Mouse (Mus musculus) erythroblast, embryonic 14.5 days (primary cell): ENCODE data around the gene Pkig.

Source experiments
- GATA1 ChIP-seq: IDR thresholded peaks from 2 replicates; pipeline ENCODE4 v1.6.1; 2012; ENCODE audit warnings: low read length, inconsistent platforms, mixed read lengths
- TAL1 ChIP-seq: IDR thresholded peaks from 3 replicates; pipeline ENCODE4 v1.6.1; 2012; ENCODE audit warnings: low read length, inconsistent platforms, mixed read lengths

DNA sequence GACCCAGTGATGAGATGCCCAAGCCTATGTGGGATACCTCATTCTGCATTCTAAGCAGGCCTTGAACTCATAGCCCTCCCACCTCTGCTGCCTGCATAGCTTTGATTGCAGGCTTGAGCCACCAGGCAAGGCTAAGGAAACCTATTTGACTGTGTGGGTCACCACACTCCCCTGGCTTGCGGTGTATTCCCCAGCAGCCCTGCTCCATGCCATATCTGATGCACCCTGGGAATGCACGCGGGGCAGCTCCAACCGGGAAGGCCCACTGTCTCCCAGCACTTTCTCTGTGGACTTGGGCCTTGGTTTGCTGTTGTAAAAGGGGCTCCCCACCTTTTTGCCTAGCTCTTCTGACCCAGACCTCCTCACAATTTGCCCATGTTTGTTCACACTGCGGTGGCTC is 45.0 kb upstream of the Pkig start:
- TF ChIP-seq GATA1 (no peak), TAL1 (no peak)
